Mouse (Mus musculus) heart, adult 9 months (tissue): ENCODE measurements around the gene Amn.

Experiments used
- DNase-seq, 2 experiments: peaks; one replicate each; pipeline ENCODE4 v3.0.0; 2022; ENCODE audit warnings: low spot score in 2 of 2

The Amn gene

GRCm38 (mm10) chr12:111324536-111324935 lies 53.6 kb downstream of the Amn start:
- no peak for DNase-seq

GRCm38 (mm10) chr12:111324949-111325348 lies 54.1 kb downstream of the Amn start:
- DNase-seq, result no peak

- no peak for DNase-seq
Measured at GRCm38 (mm10) chr12:111325744-111326424, 55.0 kb downstream of the Amn start.
